Mouse (Mus musculus) thymus, postnatal 0 days (tissue): ENCODE data around the gene Sit1. TPM values are rescaled to one million over a fixed set of nuclear protein-coding genes. Genes with fewer than 3 reads are reported as not detected.
A peak's percentile ranks its signal among the peaks of the same experiment; 100 is the strongest.
"Not testable (repeated sequence)": the region's sequence is repeated elsewhere in the genome, so short reads cannot be mapped to it uniquely, and the experiment has no call there.

ENCODE experiments used
- DNase-seq: peaks from one replicate; pipeline ENCODE4 v3.0.0-alpha.2; 2015; ENCODE audit warnings: low spot score
- polyA plus RNA-seq: library from polyadenylated mRNA; unstranded; fragments of >200 nt; fragmentation: Nextera tagmentation; extraction: Ambion mirVana; gene quantifications from 2 replicates; pipeline ENCODE4 v1.2.1, GENCODE M21; 2015

The Sit1 gene
- polyA plus RNA-seq, 1 experiment from 2014 or later, result 168 TPM

DNA sequence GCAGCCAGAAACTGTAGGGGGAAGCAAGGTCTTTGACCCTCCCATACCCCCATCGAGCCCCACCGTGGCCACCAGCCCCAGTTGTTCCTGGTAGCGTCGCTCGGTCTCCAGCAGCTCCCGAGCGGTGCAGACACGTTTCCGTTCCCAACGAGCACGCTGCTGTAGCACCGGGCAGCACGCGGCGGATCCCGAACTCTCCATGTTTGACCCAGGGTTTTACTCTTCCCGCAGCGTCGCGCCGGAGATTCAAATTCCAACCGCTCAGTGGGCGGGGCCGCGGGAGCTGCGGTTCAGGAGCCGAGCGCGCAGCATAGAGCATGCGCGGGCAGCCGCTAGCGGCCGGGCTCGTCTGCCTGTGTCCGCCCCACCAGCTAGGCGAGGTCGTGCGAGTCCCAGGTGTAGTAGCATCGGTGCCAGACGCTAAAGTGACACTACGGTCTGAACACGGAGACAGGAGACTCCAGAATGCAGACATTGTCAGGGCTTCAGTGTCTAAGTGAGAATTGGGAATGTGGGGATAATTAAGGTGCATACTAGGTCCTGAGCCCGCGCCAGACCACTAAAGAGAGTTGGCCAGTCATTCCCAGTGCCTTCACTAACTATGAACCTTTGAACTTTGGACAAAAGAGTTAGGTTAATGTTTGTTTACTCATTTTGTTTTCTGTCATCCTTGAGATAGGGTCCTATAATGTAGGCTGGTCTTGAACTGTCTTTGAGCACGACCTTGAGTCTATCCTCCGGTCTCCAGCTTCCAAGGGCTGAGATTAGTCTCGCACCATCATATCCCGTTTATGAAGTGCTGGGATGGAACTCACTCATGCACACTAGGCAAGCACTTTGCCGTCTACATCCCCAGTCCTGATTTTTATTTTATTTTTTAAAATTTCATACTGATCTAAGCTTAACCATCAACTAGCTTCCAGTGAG, 16.1 kb upstream of the Sit1 start, which contains the start of gene Arhgef39:
Gene Arhgef39, minus strand, starts transcription at position 289 of the 927 bp plus-strand sequence.
- DNase-seq, result peak; percentile 66

DNA sequence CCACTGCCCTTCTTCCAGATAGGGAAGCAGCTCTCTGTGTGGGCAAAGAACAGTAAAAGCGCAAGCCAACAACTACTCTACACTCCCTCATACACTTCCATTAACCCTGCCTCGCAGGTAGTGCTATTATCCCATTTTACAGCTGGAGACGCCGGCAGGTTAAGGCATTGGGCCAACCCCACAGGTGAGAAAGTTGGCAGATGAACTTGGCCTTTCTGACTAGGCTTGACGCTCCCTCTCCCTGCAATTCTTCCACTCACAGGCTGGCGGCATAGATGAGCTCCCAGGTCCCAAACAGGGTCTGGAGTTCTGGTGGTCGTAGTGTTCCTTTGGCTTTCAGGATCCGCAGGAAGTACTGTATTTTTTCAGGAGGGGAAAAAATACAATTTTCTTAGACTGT, 15.4 kb upstream of the Sit1 start:
- peak; percentile 66 for DNase-seq

DNA sequence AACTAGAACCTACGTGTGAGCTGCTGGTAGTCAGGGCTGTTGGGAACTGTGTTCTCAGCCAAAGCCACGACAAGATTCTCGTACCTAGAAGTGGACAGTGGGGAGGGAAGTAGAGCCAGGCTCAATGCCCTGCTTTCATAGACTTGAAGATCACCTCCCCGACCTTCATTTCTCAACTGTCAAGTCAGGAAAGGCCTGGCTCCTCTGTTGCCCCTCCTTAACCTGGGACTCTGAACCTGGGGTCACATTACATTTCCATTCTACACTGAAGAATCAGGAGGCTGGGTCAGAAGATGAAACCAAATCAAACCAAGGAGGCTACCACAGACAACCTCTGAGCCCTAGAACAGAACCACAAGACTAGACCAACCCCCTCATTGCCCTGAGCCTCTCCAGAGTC, 14.4 kb upstream of the Sit1 start:
- DNase-seq, result no peak

DNA sequence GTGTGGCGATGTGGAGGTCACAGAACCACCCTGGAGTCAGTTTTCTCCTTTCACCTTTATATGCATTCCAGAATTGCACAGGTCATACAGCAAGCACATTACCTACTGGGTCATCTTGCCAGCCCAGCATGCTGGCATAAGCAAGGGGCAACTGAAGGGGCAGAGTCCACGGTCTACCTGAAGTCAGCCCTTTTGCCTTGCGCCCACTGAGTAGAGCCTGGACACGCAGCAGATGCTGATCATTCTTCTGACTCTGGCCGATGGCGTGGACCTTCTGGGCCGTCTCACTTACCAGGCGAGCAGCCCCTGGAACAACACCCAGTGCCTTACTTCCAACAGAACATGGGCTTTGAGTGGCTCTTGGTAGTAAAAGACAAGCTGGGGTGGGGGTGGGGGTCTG, 13.9 kb upstream of the Sit1 start:
- DNase-seq, result no peak

DNA sequence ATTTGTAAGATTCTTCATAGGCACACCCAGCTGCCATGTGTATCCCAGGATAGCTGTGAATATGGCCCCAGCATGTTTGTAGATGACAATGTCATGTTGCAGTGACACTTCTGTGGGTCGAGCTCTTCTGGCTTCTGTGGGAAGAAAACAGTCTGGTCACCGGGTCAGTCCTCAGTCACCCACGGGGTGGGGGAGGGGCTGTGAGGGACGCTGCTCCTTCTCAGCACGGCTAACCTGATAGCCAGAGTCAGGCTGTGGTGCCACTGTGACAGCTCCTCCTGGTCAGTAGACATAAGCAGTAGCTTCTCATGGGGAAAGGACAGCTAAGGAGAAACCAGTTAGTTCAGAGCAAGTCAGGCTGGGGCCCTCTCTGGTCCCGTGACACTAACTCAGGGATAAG, 13.1 kb upstream of the Sit1 start:
- DNase-seq, result no peak

DNA sequence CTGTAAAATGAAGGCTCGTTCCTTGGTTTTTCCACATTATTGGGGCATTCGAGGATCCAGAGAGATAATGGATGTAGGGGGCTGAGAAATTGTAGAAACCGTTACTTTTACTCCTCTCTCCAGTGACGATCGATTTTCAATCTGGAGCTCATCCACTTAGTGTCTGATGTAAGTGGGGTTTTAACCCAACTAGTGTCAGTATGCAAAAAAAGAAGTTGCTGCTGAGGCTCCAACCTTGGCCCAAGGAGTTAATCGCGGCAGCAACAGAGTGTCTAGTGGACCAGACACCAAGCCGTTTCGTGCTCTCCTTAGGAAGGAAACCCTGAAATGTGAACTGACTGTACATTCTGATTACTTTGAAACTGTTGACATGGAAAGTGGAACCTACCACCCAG, 10.3 kb upstream of the Sit1 start:
- no peak for DNase-seq

DNA sequence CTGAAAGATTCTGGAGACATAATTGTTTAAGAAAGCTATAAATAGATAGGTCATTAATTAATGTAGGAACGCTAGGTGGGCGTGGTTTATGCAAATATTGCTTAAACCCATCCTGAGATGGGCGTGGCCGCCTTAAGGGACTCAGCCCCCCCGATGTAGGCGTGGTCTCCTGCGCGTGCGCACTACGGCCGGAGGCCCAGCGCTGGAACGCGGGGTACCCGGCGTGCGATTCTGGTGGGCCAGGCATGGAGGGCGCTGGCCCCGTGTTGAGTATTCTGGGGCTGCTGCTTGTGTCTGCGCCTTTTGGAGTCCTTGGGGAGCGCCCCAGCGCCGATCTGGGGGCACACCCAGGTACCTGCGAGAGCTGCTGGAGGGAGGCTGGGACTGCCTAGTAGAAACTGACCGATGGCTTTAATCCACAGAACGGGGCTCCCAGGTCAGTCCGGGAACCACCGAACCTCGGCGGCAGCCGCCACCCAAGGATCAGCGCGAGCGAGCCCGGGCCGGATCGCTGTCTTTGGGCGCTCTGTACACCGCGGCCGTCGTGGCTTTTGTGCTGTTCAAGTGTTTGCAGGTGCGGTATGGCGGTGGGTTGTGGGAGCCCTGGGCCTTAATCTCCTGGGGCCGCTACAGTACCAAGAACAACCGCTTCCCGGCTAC, 9.8 kb upstream of the Sit1 start:
- DNase-seq, result peak; percentile 99

DNA sequence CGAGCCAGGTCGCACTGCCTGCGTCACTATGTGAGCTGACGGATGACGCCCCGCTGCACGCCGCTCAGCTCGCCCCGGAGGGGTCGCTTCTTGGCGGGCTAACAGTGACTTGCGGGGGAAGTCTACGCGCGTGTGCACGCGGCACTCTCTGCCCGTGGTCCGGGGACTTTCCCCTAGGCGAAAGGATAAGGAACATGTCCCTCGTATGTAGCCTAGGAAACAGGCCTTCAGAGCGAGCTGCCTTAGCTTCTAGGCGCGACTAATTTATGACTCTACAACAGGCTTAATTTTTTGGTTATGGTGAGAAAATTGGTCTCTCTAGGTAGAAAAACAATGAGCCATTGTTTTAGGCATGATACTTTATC, 9.3 kb upstream of the Sit1 start, which contains the start of gene Ccdc107:
Gene Ccdc107, plus strand, starts transcription at position 80 of the 365 bp plus-strand sequence.
- DNase-seq, result peak; percentile 97

DNA sequence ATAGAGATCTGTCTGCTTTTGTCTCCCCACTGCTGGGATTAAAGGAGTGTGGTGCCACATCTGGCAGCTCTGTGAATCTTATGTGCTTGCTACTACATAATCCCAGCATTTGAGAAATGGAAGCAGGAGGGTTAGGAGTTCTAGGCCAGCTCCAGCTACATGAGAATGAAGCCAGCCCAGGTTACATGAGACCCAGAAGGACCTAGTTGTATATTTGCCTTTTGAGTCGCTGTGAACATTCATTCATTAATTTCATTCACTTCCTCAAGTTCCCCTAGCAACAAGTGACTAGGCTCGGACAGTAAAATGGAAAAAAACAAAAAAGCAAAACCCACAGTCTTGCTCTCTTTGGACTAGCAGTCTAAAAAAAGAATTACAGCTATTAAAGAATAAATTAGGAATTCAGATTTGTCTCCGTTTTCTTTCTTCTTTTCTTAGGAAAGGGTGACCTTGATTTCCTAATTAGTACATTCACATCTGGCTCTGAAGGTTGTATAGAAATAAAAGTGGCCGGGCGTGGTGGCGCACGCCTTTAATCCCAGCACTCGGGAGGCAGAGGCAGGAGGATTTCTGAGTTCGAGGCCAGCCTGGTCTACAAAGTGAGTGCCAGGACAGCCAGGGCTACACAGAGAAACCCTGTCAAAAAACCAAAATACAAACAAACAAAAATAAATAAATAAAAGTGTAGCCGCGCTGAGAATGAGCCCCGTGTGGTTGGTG, 8.7 kb upstream of the Sit1 start:
- DNase-seq, result peak; percentile 10

DNA sequence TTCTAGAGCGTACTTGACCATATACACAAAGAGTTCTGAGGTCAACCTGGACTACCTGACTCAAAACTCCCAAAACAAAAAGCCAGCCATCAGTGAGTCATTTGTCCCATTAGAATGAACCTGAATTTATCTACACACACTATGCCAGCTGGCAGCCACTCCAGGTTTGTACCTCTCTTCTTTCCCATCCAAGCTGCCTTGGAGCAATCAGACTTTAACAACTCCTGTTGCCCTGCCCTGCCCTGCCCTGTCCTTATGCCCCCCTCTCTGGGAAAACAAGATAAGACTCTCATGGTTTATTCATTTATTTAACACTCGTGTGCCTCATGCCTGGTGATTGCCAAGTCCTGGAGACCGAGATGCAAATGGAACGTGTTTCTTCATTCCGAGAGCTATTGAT, 7.3 kb upstream of the Sit1 start:
- DNase-seq, result no peak

DNA sequence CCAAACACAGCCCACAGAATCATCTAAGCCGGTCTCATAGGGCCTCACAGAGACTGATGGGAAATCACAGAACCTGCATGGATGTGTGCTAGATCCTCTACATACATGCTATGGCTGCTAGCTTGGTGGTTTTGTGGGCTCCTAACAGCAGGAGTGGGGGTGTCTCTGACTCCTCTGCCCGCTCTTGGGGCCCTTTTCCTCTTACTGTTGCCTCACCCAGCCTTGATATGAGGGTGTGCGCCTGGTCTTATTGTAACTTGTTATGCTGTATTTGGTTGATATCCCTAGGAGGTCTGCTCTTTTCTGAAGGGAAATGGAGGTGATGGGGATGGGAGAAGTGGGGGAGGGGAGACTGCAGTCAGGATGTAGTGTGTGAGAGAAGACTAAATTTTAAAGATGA, 6.1 kb upstream of the Sit1 start:
- no peak for DNase-seq

DNA sequence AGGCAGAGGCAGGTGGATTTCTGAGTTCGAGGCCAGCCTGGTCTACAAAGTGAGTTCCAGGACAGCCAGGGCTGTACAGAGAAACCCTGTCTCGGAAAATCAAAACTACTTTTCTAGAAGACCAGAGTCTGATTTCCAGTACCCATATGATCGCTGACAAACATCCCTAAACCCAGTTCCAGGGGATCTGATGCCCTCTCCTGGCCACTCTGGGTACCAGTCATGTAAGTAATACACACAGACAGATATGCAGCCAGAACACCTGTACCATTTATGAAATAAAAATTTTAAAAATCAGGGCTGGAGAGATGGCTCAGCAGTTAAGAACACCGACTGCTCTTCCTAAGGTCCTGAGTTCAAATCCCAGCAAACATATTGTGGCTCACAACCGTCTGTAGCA, 2.1 kb upstream of the Sit1 start:
- DNase-seq, result not testable (repeated sequence)

DNA sequence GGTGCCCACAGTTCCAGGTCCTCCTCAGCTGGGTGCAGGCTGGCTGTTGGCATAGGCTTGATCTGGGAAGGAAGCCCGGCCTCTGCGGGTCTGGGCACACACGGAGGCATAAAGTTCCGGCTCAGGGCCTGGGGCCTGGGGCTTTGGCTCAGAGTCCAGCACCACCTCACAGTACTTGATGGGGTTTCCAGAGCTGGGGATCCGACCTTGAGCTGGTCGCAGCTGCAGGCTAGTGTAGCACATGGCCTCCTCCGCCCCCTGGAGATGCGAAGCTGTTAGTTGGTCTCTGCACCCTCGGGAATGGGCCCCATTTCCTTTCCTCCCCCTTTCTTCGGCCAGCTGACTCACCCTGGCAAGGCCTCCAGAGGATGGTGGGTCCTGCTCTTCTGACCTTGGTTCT, 943 bp downstream of the Sit1 start:
- peak; percentile 35 for DNase-seq

DNA sequence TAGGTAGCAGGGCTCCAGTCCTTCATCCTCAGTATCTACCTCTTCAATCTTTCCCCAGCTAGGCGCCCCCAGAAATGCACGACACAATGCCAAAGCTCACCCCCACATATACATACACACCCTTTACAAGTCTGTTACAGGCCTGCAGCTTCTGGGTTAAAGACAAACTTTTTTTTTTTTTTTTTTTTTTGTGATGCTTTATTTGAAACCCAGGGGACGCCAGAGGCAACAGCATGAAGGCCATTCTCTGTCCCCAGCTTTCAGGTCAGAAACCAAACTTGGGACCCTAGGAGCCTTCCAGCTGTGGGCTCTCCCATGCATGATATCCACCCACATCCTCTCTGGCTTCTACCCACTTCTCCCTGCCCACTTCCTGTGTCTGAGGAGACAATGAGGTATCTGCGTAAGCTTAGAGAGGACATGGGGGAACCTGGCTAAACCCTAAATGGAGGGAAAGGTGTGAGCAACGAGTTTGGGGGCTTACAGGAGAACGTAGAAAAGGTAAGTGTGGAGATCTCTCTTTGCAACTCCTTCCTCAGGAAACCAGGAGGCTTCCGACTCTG, 1.6 kb downstream of the Sit1 start:
- DNase-seq, result peak; percentile 89

DNA sequence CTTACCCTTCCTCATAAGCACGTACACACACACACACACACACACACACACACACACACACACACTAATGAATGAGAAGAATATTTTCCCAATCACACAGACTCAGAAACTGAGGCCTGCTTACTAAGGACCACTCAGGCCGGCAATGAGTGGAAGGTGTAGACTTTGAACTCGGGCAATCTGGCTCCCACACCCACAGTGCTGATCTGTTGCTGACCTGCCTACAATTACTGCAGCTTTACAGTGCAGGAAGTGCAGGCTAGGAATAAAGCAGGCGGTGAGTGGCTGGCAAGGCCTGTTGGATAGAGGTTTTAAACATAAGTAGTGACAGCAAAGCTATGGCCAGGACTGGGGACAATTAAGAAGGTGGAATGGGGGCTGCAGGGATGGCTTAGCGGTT, 2.5 kb downstream of the Sit1 start:
- DNase-seq, result no peak

DNA sequence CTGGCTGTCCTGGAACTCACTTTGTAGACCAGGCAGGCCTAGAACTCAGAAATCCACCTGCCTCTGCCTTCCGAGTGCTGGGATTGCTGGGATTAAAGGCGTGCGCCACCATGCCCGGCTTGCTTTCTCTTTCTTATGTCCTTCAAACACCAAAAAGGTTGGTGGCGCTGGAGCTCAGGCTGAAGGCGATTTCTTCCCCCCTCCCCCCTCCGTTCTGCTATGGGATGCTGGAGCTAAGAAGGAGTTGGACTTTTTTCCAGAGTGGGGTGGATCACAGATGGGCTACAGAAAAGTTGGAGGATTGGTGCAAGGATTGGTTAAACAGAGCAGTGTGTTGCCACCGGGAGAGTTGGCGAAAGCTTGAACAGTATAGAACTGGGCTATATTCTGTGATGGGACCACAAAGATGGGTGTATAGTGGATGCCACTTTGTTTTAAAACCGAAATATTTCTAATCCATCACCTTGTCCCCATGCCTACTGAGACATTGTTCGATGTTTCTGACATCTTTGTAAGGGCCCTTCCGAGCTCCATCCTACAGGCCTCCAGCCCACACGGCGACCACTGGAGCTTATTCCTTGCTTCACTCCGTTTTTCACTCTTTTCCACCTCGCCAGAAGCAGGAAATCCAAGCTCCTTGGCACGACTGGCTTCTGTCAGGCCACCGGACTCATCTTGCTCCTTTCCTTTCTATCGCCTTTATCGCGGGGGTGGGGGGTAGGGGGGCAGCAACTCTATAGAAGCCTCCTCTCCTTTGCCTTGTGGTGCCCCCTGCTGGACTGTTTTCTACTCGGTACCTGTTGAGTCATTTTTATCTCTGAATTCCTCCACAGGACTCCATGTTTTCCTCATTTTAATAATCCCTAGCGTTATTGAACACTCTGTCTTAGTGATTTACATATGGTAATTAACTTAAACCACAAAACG, 4.4 kb downstream of the Sit1 start:
- peak; percentile 71 for DNase-seq

DNA sequence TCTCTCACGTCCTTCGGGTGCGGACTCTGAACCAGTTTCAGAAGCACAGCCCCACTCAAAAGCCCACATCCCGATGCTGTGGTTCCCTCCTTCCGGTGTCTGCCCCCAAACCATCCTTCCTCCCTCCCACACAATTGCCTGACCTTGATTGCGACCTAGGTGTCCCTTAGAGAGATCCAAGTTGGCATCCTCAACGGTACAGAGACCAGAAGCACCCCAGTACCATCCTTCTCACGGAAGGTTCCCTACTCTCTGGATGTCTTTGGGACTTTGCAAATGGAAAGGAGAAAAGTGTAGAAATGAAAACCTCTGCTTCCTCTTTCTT, 5.0 kb downstream of the Sit1 start:
- no peak for DNase-seq

DNA sequence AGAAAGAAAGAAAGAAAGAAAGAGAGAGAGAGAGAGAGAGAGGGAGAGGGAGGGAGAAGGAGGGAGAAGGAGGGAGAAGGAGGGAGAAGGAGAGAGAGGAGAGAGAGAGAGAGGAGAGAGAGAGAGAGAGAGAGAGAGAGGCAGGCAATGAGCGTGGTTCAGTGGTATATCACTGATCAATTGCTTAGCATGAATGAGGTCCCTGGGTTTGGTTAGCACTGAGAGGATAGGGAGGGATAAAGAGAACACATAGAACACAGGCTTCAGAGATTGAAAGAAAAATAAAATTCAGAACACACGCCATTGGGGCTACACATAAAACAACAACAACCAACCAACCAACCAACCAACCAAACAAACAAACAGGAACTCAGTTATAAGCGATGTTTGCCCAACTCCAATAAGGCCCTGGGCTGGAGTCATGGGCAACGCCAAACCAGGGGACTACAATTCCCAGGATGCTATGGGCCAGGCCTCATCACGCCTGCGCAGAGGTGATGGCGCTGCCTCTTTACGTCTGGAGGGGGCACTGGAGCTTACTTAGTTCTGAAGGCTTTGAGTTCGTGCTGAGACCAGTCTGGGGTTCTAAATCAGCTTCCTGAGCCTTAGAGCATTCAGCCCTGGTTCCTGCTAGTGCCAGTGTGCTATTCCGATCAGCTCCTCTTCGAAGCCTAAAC, 5.5 kb downstream of the Sit1 start:
- peak; percentile 94 for DNase-seq

DNA sequence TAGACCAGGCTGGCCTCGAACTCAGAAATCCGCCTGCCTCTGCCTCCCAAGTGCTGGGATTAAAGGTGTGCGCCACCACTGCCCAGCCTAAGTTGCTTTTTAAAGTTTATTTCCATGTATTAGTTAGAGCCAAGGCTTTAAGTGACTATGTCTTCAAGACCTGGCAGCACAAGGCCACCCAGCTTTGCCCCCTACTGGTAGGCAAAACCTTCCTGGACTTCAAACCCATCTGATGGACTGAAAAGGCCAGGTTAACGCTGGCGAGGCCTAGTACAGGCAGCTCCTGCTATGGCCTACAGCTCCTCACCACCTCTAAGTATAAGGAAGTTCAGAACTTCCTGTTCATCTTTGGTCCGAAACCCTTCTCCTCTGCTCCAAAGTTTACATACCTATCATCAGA, 6.9 kb downstream of the Sit1 start:
- peak; percentile 23 for DNase-seq

DNA sequence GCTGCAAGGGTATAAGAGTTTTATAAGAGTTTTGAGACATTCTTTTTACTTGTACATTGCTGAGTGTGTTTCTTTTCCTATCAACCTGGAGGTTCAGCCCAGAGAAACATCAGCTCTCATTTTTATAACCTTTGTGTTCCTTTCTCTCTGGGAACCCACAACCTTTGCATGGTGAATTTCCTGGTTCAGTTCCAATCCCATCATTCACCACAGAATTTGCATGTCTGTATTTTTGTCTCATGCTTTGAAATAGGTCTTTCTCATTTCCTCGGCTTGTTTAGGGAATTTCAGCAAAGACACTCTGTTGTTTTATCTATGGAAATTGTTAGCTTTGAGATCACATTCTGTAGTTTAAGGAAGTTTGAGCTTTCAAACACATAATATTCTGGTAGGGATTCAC, 9.9 kb downstream of the Sit1 start:
- no peak for DNase-seq
